Mouse (Mus musculus): ENCODE data around the gene Zfp948.

GRCm38 (mm10) chr17:21532101-21532951 lies 34.5 kb upstream of the Zfp948 start:
- TF ChIP-seq CTCF (IDR thresholded peaks at IDR 0.05; ENCODE audit: borderline replicate concordance, control insufficient read depth, extremely low read depth, insufficient read depth, low read length, poor library complexity) = 0 out of 2 replicates have a peak, but pooled peaks have one; percentile 18
- 0 out of 2 replicates have a peak, but pooled peaks have one; percentile 23 for TF ChIP-seq POLR2A (IDR thresholded peaks at IDR 0.05; ENCODE audit: control insufficient read depth, extremely low read depth, insufficient read depth, low read length, poor library complexity)

Measured in thymus, adult 2 months (tissue).